Mouse (Mus musculus): ENCODE measurements around the gene Faap100.

The Faap100 gene

GRCm38 (mm10) chr11:120376302-120377160, 2.0 kb downstream of the Faap100 start:
- no peak for DNase-seq

GRCm38 (mm10) chr11:120375324-120375723, 3.2 kb downstream of the Faap100 start:
- no peak for DNase-seq

GRCm38 (mm10) chr11:120373820-120374586, 4.6 kb downstream of the Faap100 start:
- DNase-seq, result peak; percentile 57 to 80

- no peak for DNase-seq
Measured at GRCm38 (mm10) chr11:120373025-120373424, 5.5 kb downstream of the Faap100 start.

- peak; percentile 83 to 84 for DNase-seq
Measured at GRCm38 (mm10) chr11:120369656-120370055, 8.9 kb downstream of the Faap100 start.

- DNase-seq, result no peak
Measured at GRCm38 (mm10) chr11:120366443-120367027, 12.0 kb downstream of the Faap100 start.

- no peak for DNase-seq
Measured at GRCm38 (mm10) chr11:120362891-120363290, 15.7 kb downstream of the Faap100 start.

- DNase-seq, result no peak
Measured at GRCm38 (mm10) chr11:120361295-120361694, 17.3 kb downstream of the Faap100 start, which contains the start of gene Fscn2. Gene Fscn2, plus strand, starts transcription at chr11:120361534.

GRCm38 (mm10) chr11:120360755-120361154, 17.8 kb downstream of the Faap100 start:
- no peak for DNase-seq

- peak; percentile 78 to 85 for DNase-seq
Measured at GRCm38 (mm10) chr11:120360062-120360461, 18.5 kb downstream of the Faap100 start.

GRCm38 (mm10) chr11:120359391-120359790, 19.2 kb downstream of the Faap100 start:
- no peak for DNase-seq

- peak; percentile 70 to 81 for DNase-seq
Measured at GRCm38 (mm10) chr11:120357791-120358401, 20.7 kb downstream of the Faap100 start.

GRCm38 (mm10) chr11:120356900-120357299, 21.7 kb downstream of the Faap100 start:
- DNase-seq, result no peak

- DNase-seq, result peak in 1 of 2 experiments; percentile 23
Measured at GRCm38 (mm10) chr11:120356319-120356840, 22.2 kb downstream of the Faap100 start.

- peak in 1 of 2 experiments; percentile 31 for DNase-seq
Measured at GRCm38 (mm10) chr11:120355277-120356039, 23.1 kb downstream of the Faap100 start.

GRCm38 (mm10) chr11:120354304-120355276, 24.0 kb downstream of the Faap100 start:
- peak in 1 of 2 experiments; percentile 46 for DNase-seq

- peak; percentile 90 to 93 for DNase-seq
Measured at GRCm38 (mm10) chr11:120353500-120354303, 24.9 kb downstream of the Faap100 start.

GRCm38 (mm10) chr11:120352571-120353290, 25.8 kb downstream of the Faap100 start:
- peak; percentile 58 to 79 for DNase-seq

GRCm38 (mm10) chr11:120352093-120352350, 26.5 kb downstream of the Faap100 start:
- DNase-seq, result peak in 1 of 2 experiments; percentile 41
